Mouse (Mus musculus): Measurements from ENCODE around the gene Zfp978.
"Not testable (repeated sequence)": the region's sequence is repeated elsewhere in the genome, so short reads cannot be mapped to it uniquely, and the experiment has no call there.

Zfp978 gene

DNA sequence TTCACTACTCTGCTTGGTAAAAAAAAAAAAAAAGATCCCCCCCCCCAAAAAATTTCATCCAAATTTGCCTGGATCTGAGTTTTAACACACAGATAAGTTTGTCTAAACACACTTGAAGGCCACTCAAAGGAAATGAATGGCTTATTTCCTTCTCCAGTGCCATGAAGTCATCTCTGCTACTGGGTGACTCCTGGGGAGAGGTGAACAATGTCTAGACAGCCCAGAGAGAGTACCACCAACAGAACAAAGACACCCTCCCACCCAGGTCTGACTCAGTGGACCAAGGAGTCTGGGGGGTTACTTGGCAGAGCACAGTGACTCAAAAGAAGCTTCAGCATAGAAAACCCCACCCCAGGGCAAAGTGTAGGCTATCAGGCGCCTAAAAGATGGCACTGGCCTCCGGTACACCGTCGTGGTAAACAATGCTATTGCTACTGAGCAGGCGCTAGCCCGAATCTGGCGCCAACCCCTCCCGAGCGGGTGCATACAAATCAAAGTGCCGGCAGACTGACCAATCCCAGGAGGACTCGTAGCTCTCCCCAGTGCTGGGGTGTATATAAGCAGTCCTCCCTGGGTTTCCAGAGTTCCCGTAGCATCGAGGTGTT lies 9.6 kb upstream of the Zfp978 start:
- DNase-seq = not testable (repeated sequence)

DNA sequence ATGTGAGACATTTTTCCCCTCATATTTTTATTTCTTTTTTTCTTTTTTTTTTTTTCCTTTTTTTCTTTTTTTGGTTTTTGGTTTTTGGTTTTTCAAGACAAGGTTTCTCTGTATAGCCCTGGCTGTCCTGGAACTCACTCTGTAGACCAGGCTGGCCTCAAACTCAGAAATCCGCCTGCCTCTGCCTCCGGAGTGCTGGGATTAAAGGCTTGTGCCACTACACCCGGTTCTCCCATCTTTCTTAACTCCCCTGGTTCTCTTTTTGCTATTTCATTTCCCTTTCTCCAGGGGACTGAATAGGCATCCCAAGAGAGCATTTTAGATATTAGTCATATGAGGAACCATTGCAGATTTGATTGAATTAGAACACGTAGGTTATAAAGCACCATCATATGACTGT lies 7.5 kb upstream of the Zfp978 start:
- DNase-seq = not testable (repeated sequence)

DNA sequence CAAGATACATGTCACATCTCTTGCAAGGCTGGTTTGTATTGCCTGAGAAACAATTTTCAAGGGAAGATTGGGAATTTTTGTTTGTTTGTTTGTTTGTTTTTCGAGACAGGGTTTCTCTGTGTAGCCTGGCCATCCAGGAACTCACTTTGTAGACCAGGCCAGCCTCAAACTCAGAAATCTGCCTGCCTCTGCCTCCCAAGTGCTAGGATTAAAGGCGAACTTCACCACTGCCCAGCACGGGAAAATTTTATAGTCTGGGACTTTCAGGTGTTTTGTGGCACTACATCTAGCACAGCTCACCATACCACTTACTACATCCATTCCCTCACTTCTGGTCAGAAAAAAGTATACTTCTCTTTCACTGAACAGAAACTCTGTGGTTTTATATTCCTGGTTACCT lies 5.1 kb upstream of the Zfp978 start:
- not testable (repeated sequence) for DNase-seq

DNA sequence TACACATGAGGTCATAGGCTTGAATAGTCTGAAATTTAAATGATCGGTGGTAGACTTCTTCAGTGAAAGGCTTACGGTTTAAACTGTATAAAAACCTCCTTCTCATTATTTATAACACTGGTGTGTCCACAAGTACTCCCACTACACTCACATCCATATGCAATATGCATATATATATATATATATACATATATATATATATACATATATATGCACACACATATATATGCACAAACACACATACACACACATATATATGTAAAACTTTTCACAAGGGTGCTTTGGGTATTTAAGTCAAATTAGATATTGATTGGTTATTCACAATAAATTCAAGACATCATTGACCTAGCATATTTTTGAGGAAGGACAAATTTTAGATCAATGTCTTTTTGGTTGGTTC lies 3.9 kb upstream of the Zfp978 start:
- DNase-seq = not testable (repeated sequence)

DNA sequence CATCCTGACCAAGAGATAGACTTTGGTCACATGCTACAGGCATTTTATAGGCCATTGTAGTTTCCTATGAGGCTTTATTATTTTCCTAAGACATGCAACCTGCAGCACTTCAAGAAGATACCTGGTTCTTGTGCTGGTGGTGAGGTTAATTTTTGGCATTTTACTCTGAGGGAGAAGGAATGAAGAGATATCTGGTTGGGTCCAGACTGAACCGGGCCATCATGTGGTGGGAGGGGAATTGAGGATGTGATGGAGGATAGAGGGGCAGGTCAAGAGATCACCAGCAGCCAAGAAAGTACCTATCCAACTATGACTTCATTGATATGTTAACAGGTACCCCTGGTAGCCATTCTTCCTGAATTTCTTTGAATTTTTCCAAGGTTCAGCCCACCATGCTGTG lies 769 bp downstream of the Zfp978 start:
- not testable (repeated sequence) for DNase-seq

DNA sequence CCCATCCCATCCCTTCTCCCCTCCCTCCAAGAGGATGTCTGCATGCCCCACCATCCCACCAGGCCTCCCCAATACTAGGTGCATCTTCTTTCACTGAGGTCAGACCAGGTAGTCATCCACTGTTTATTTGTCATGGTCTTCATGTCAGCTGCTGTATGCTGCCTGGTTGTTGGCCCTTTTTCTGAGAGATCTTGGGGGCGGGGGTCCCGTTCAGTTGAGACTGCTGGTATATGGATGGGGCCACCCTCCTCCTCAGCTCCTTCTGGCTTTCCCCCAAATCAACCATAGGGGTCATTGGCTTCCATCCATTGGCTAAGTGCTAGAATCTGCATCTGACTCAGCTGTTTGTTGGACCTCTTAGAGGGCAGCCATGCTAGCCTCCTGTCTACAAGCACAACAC lies 8.5 kb downstream of the Zfp978 start:
- not testable (repeated sequence) for DNase-seq

DNA sequence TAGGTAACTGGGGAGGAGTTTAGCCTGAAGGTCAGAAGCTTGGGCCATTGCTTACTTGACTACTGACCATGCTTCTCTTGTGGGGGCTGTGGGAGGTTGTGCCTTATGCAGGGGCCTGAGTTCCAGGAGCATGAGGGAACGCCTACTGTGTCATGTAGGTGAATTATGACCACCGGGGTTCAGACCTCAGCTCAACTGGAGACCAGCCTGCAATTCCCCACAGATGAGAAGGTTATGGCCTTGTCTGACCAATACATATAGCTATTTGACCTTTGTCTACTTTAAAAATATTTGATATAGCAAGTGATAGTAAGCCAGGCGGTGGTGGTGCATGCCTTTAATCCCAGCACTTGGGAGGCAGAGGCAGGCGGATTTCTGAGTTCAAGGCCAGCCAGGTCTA lies 22.1 kb downstream of the Zfp978 start:
- not testable (repeated sequence) for DNase-seq

DNA sequence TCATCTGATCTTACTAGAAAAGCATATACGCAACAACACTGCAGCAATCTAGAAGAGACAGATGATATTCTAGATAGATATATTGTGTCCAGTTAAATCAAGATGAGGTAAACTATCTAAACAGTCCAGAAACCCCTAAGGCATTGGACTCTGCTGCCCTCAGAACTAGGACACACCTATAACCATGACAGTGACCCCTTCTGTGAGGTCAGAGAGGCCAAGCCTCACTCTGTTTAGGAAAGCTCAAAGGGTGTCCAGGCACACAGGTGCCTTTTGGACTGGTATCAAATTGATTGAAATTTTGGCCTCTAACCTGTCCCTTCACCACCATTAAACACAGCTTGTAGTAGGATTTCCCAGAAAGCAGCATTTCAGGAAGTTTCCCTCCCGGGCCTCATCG lies 36.1 kb downstream of the Zfp978 start:
- not testable (repeated sequence) for DNase-seq

DNA sequence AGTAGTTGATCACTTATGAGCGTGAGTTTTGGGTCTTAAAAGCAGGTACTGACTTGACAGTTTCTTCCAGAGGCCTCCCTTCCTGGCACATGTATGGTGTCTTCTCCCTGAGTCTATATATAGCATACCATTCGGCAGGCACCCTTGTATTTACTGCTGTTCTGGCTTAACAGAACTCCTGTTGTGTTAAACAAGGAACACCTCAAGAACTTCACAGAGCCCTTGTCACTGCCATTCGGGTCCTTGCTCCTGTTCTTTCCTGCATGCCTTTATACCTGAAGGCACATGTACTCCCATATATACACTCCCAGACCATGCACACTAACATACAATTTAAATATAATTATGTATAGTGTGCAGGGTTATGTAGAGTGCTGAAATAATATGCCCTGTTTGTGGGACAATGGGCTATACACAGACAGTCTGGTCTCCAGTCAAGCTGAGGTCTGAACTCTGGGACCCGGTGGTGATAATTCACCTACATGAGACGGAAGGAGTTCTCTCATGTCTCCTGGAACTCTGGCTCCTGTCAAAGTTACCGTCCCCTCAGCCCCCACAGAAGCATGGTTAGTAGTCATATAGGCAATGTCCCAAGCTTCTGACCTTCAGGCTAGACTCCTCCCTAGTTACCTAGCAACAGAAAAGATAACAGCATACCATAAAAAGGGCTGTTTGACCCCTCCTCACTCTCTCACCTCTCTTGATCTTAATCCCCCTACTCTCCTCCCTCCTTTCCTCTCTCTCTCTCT lies 37.0 kb downstream of the Zfp978 start:
- DNase-seq = not testable (repeated sequence)

DNA sequence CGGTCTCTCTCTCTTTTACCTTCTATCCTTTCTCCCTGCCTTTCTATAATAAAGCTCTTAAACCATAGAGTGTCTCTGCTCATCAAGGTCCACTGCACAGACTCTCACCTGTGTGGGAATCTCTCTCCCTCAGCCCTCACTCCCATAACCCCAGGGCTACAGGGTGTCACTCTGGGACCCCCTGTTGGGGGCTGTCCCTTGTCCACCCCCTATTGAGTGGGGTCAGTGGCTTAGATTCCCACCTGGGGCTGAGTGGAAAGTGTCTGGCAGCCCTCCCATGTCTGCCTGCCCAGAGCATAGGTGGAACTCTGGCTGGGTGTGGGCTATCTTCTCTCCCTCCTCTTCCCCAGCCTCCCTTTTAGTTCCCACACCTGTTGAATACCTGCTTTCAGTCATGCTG lies 37.6 kb downstream of the Zfp978 start:
- DNase-seq = not testable (repeated sequence)

DNA sequence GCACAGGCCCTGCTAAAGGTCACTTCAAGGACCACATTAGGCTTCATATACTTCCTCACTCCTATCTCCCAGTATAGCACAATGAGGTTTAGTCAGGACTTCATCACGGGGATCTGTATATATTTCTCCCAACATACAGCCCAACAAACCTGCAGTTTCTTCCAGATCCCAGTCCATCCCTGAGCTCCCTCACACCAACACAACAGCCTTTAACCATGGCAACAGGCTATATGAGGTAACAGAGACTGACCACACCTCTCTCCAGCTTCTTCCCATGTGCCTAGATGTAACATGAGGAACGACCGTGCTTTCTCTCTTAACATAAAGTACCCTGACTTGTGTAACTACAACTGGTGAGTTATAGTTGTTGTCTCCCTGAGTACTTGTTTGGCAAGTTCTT lies 38.4 kb downstream of the Zfp978 start:
- DNase-seq = not testable (repeated sequence)

DNA sequence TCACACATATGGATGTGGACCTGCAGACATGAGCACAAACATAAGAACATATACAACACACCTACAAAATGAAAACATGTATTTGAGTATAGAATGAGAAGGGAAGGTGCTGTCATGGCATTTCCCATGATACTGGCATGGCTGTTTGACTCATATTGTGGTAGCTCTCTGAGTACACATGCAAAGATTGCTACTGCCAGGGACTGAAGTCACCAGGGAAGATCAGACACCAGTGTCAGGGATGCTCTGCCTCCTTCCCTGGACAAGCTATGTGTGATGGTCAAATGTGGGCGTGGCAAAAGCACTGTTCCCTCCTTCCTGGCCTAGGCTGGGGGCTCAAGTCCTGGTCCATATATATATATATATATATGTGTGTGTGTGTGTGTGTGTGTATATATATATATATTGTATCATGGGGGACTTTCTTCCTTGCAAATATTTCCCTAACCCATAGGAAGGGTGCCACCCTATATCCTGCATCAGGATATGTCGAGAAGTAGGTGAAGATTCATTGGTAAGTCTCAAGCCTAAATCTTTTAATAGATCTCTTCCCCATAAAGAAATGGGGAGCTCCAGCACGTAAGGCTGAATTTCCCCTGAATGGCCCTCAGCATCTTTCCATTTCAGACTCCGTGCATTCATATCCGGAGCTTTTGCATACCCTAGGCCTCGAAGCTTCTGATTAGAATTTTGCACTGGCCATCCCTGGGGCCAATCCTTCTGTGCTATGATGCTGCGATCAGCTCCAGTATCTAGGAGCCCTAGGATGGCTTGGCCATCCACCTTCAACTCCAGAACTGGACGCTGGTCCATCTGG lies 39.1 kb downstream of the Zfp978 start:
- not testable (repeated sequence) for DNase-seq

DNA sequence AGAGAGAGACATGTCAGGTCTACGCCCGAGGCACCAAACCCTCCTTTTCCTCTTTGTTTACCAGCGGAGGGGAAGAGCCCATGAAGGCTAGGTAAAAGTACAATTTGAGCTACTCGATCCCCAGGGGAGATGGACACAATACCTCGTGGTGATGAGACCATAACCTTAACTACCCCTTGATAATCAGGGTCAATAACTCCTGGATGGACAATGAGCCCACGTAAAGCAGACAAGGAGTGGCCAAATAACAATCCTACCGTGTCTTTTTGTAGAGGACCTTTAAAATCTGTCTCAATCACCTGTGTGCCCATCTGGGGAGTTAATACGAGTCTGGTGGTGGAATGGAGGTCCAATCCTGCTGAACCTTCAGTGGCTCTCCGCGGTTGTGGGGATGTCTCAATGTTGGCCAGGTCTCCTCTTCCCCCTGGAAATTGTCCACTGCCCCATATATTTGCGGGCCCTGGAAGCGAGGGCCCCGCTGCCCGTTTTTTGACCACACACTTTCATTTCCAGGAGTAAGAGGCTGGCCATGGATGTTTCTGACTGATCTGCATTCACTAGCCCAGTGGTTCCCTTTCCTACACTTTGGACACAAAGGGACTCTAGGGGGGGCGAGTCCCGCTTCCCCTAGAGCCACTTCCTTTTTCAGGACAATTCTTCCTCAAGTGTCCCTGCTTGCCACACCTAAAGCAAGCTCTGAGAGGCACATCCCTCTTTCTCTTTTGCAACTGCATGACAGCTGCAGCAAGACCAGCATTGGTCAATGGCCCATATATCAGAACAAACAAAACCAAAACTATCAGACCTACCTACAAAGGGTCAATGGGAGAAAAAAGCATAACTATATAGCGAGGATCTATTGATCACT lies 40.0 kb downstream of the Zfp978 start:
- DNase-seq = not testable (repeated sequence)

DNA sequence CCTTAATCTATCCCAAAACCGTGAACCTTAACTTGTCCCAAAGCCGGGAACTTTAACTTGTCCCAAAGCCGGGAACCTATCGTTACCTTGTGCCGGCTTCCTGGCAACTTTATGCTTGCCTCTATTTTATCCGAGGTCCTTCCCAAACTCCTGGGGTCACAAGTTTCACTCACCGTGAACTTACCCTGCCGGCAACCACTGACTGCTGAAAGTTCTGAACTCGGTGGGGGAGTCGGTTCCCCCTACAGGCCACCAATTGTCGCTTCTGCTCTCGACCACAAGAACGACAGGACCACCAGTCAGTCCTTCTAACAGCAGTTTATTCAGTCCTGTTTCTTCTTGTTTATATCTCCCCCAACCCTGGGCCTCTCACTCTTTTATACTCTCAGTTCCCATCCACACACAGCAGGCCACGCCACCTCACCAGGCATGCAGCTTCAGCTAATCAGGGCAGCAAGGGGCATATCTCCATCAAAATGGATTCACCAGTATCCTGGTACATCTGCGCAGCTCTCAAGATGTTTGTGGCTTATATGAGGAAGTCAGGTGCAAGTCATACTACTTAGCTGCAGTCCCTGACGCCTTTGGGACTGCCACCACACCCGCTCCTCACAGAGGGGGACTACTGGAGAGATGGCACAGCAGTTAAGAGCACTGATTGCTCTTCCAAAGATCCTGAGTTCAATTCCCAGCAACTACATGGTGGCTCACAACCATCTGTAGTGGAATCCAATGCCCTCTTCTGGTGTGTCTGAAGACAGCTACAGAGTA lies 40.8 kb downstream of the Zfp978 start:
- not testable (repeated sequence) for DNase-seq

DNA sequence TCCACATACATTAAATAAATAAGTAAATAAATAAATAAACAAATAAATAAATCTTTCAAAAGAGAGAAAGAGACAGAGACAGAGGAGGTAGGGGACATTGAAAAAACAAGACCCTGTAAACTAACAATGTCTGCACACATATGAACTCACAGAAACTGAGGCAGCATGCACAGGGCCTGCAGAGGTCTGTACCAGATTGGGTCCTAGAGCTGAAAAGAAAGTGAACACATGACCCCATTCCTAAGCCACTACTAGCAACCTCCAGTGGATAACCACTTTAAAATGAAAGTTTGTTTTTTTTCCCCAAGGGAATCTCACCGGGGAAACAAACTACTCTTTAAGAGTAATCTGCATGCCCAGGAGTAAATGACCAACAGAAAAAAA lies 41.4 kb downstream of the Zfp978 start:
- DNase-seq = not testable (repeated sequence)

DNA sequence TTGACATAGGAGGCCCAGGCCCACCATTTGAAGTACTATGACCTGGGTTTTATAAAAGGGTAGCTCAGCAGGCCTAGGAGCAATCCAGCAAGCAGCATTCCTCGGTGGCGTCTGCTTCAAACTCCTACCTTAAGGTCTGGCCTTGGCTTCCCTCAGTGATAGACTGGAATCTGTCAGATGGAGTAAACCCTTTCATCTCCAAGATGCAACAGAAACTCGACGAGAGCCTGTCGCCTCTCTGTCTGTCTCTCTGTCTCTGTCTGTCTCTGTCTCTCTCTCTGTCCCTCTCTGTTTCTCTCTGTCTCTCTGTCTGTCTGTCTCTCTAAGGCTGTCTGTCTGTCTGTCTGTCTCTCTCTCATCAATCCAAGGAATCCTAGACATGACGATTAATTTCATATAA lies 42.4 kb downstream of the Zfp978 start:
- DNase-seq = not testable (repeated sequence)

DNA sequence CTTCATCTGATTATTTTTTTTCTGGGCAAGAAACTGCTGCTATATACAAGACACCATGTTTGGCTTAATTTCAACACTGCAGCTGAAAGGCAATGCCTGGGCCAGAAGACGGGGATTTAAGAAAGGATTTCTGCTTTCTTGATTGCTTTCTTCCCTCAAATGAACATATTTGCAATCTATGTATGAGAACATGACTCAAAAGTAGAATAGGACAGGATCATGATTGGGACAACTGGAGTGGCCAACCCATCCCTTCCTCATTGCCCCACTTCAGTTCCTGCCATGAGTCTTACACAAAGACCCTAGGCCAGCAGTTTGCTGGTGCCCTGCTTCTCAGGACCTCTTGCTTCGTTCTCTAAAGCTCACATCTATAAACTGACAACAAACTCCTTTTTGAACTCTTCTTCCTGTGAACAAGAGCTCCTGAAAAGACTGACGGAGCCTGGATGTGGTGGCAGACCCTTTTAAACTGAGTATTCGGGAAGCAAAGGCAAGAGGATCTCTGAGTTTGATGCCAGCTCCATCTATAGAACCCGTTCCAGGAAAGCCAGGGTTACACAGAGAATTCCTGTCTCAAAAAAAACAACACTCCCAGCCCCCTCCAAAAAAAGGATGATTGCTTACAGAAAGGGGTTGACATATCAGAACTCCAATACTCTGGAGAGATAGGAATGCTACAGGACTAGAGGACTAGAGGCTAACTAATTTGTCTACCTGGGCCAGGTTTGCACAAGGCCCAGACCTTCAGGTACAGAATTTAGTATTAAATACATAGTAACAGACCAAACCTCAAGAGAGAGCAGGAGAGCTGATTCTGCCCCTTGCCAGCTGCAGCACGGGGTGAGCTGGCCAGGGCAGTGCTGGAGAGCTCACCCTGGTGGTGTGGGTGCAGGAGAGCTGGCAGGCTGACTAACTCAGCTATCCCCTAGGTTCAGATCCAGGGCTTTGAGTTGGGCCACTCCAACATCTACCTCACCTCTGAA lies 43.1 kb downstream of the Zfp978 start:
- not testable (repeated sequence) for DNase-seq

DNA sequence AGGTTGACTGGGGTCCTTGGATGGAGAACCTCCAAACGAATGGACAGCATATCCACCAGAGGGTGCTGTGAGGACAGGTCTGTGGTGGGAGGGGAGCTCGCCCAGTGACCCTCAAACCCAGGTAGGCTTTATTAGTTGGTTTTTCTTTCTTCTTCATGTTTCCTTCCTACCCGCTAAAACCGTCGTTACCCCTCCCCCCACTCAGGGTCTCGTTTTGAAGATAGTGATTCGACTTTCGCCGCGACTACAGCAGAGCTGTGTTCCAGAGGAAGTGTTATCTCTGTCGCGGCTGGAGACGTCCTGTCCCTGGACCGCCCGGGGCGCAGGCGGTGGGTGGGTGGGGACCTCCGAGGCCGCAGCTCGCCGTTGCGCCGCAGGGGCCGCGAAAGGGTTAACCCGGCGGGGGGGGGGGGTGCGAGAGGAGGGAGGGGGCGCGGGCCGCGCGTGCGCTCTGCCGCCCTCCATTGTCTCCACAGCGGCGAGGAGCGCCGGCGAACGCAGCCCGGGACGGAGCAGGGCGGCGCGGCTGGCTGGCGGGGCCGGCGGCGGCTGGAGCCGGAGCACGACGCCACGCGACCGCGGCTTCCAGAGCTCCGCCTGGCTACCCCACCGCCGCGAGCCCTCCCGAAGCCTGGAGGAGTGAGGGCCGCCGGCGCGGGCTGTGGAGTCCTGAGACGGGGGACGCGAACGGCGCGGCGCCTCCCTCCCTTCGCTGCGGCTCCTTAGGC lies 45.8 kb downstream of the Zfp978 start:
- no peak for DNase-seq

DNA sequence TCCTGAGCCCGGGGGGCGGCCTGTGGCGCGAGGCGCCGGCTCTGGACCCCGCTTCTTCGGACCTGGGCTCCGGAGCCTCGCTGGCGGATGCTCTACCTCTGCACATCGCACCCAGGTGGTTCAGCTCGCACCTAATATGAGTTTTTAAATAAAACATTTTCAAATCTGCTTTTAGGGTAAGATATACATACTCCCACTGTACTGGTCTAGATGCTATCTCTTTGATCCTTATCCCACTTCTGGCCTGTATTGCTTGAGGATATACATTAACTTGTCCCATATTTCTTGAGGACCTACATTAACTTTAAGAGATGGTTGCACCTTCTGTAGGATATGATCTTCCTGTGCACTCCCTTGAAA lies 46.3 kb downstream of the Zfp978 start:
- DNase-seq = no peak

DNA sequence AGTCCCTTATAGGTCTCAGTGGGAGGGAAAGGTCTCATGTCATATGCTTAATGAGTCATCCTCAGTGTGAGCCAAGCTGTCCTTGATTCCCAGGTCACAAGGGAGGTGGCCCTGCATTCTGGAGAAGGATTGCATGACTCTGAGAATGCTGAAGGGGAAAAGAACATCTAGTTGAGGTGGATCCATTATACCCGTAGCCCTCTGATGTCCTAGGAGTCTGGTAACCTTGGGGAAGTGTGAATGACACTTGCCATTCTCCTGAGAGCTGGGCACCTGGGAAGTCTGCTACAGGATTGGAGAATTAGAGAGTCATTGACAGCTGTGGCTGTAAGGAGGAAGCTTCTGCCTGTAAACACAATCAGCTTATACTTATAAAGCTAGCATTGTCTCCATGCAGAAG lies 55.3 kb downstream of the Zfp978 start:
- DNase-seq = not testable (repeated sequence)

Measured in cerebellum, adult 9-11 months (tissue).